Mouse (Mus musculus) MEL (cell line): Measurements from ENCODE around the gene Foxn3. TPM values are rescaled to one million over a fixed set of nuclear protein-coding genes. Genes with fewer than 3 reads are reported as not detected.

ENCODE experiments used
- DNase-seq: peaks from one replicate; pipeline ENCODE4 v3.0.0; 2011; ENCODE audit warnings: low read depth, low spot score
- H3K27ac ChIP-seq: 2 replicates; pipeline ENCODE4 v1.5.1; 2012; ENCODE audit warnings: low read depth, mild to moderate bottlenecking, control low read depth, low read length, moderate library complexity; ENCODE audit not compliant: control insufficient read depth
- H3K27me3 ChIP-seq, 2 experiments: fragments of 150-350 bp in 1 of 2; sonication (generic) in 1 of 2; 2 replicates each; pipeline ENCODE4 v1.6.1; 2012; ENCODE audit warnings: low read length in 2 of 2, mild to moderate bottlenecking in 2 of 2, improper control_type of control experiment in 1 of 2, moderate library complexity in 1 of 2; ENCODE audit not compliant: insufficient read depth in 2 of 2, control insufficient read depth in 1 of 2
- H3K36me3 ChIP-seq, 2 experiments: 2 replicates each; pipeline ENCODE4 v1.6.1; 2012 to 2014; ENCODE audit warnings: low read length in 2 of 2, improper control_type of control experiment in 1 of 2, inconsistent platforms in 1 of 2, mild to moderate bottlenecking in 1 of 2; ENCODE audit not compliant: insufficient read depth in 2 of 2, control insufficient read depth in 1 of 2
- H3K4me1 ChIP-seq, 2 experiments: fragments of 150-350 bp in 1 of 2; sonication (generic) in 1 of 2; 2 replicates each; pipeline ENCODE4 v1.6.1; 2012; ENCODE audit warnings: low read length in 2 of 2, improper control_type of control experiment in 1 of 2, mild to moderate bottlenecking in 1 of 2; ENCODE audit not compliant: insufficient read depth in 2 of 2, control insufficient read depth in 1 of 2
- H3K4me3 ChIP-seq, 2 experiments: fragments of 150-350 bp in 1 of 2; sonication (generic) in 1 of 2; 2 replicates each; pipeline ENCODE4 v1.5.1; 2012; ENCODE audit warnings: low read depth in 2 of 2, low read length in 2 of 2, mild to moderate bottlenecking in 2 of 2, moderate library complexity in 2 of 2, control low read depth in 1 of 2, improper control_type of control experiment in 1 of 2; ENCODE audit not compliant: control insufficient read depth in 1 of 2, insufficient read depth in 1 of 2
- H3K79me2 ChIP-seq: 2 replicates; pipeline ENCODE4 v1.6.1; 2012; ENCODE audit warnings: mild to moderate bottlenecking, low read length, moderate library complexity; ENCODE audit not compliant: control insufficient read depth, poor library complexity, insufficient read depth
- H3K9ac ChIP-seq: 2 replicates; pipeline ENCODE4 v1.6.1; 2012; ENCODE audit warnings: low read depth, mild to moderate bottlenecking, control low read depth, low read length, moderate library complexity; ENCODE audit not compliant: control insufficient read depth, poor library complexity, severe bottlenecking
- H3K9me3 ChIP-seq: fragments of 150-350 bp; sonication (generic); replicated peaks from 2 replicates; pipeline ENCODE4 v1.6.1; 2012; ENCODE audit warnings: mild to moderate bottlenecking, low read length, improper control_type of control experiment, moderate library complexity; ENCODE audit not compliant: insufficient read depth
- CHD2 ChIP-seq: IDR thresholded peaks from 2 replicates; pipeline ENCODE4 v1.6.1; 2011; ENCODE audit warnings: low read length, improper control_type of control experiment
- CTCF ChIP-seq, 3 experiments: IDR thresholded peaks in 2 of 3; conservative IDR thresholded peaks in 1 of 3; 2 replicates each; pipeline ENCODE4 v1.5.1; 2011 to 2012; ENCODE audit warnings: low read length in 3 of 3, low read depth in 2 of 3, mild to moderate bottlenecking in 2 of 3, improper control_type of control experiment in 1 of 3, inconsistent platforms in 1 of 3, mixed read lengths in 1 of 3, moderate library complexity in 1 of 3; ENCODE audit not compliant: control insufficient read depth in 1 of 3, insufficient read depth in 1 of 3, poor library complexity in 1 of 3, severe bottlenecking in 1 of 3
- ETS1 ChIP-seq: IDR thresholded peaks from 2 replicates; pipeline ENCODE4 v1.6.1; 2012; ENCODE audit warnings: low read depth, mild to moderate bottlenecking, inconsistent platforms, low read length, improper control_type of control experiment, moderate library complexity
- GATA1 ChIP-seq: IDR thresholded peaks from 2 replicates; pipeline ENCODE4 v1.6.1; 2011; ENCODE audit warnings: low read depth, low read length, improper control_type of control experiment
- HCFC1 ChIP-seq: IDR thresholded peaks from 2 replicates; pipeline ENCODE4 v1.6.1; 2012; ENCODE audit warnings: low read depth, mild to moderate bottlenecking, inconsistent platforms, low read length, improper control_type of control experiment, moderate library complexity
- KAT2A ChIP-seq: conservative IDR thresholded peaks from 2 replicates; pipeline ENCODE4 v1.6.1; 2012; ENCODE audit warnings: low read depth, low read length, improper control_type of control experiment, inconsistent platforms
- MEF2A ChIP-seq: IDR thresholded peaks from 2 replicates; pipeline ENCODE4 v1.6.1; 2014; ENCODE audit warnings: low read depth, mild to moderate bottlenecking, inconsistent platforms, low read length, improper control_type of control experiment; ENCODE audit not compliant: poor library complexity, insufficient replicate concordance, severe bottlenecking; ENCODE audit errors: extremely low read depth
- MXI1 ChIP-seq: IDR thresholded peaks from 2 replicates; pipeline ENCODE4 v1.6.1; 2011; ENCODE audit warnings: mild to moderate bottlenecking, low read depth, low read length, improper control_type of control experiment
- MYB ChIP-seq: IDR thresholded peaks from 2 replicates; pipeline ENCODE4 v1.6.1; 2011; ENCODE audit warnings: mild to moderate bottlenecking, low read depth, low read length, improper control_type of control experiment
- NRF1 ChIP-seq: IDR thresholded peaks from 2 replicates; pipeline ENCODE4 v1.6.1; 2014; ENCODE audit warnings: low read depth, mild to moderate bottlenecking, inconsistent platforms, low read length, improper control_type of control experiment, moderate library complexity; ENCODE audit not compliant: poor library complexity, insufficient read depth, severe bottlenecking
- RAD21 ChIP-seq: IDR thresholded peaks from 2 replicates; pipeline ENCODE4 v1.6.1; 2011; ENCODE audit warnings: mild to moderate bottlenecking, low read depth, low read length, improper control_type of control experiment
- TAL1 ChIP-seq: IDR thresholded peaks from 2 replicates; pipeline ENCODE4 v1.6.1; 2012; ENCODE audit warnings: mild to moderate bottlenecking, inconsistent platforms, low read length, moderate library complexity, mixed read lengths
- TBP ChIP-seq: IDR thresholded peaks from 2 replicates; pipeline ENCODE4 v1.8.0; 2011; ENCODE audit warnings: low read depth, low read length, improper control_type of control experiment
- TCF12 ChIP-seq: IDR thresholded peaks from 2 replicates; pipeline ENCODE4 v1.6.1; 2014; ENCODE audit warnings: low read depth, mild to moderate bottlenecking, inconsistent platforms, low read length, improper control_type of control experiment, moderate library complexity
- USF2 ChIP-seq, 2 experiments: IDR thresholded peaks; 2 replicates each; pipeline ENCODE4 v1.6.1; 2011 to 2012; ENCODE audit warnings: improper control_type of control experiment in 2 of 2, low read length in 2 of 2, borderline replicate concordance in 1 of 2, inconsistent platforms in 1 of 2, low read depth in 1 of 2, mild to moderate bottlenecking in 1 of 2; ENCODE audit not compliant: insufficient read depth in 1 of 2
- ZNF384 ChIP-seq: IDR thresholded peaks from 2 replicates; pipeline ENCODE4 v1.6.1; 2012; ENCODE audit warnings: low read depth, mild to moderate bottlenecking, inconsistent platforms, low read length, improper control_type of control experiment
- polyA plus RNA-seq, 2 experiments: library from polyadenylated mRNA; stranded (reverse) in 1 of 2; unstranded in 1 of 2; fragments of >175 nt in 1 of 2; fragments of >200 nt in 1 of 2; gene quantifications; 2 replicates each; pipeline versions ENCODE4 v1.2.1 to v1.2.4; 2012; ENCODE audit warnings: low replicate concordance in 2 of 2, low read depth in 1 of 2; ENCODE audit not compliant: insufficient read length in 2 of 2, insufficient read depth in 1 of 2, missing spikeins in 1 of 2
- total RNA-seq: library from RNA; depleted of rRNA; stranded (reverse); fragments of 300-350 nt; gene quantifications from 2 replicates; pipeline ENCODE4 v1.2.3, GENCODE M21; 2012

Gene Foxn3
- total and polyA plus RNA-seq, 3 experiments, result 15.5 to 22.8 TPM; not detected in 1

- Histone ChIP-seq H3K27me3 (no peaks in the 10 kb centered on the region), H3K4me1 (no peaks in the 10 kb centered on the region), H3K9me3 (no peaks in the 10 kb centered on the region), H3K9ac (no peak overlapping the region), H3K4me3 (no peak overlapping the region), H3K36me3 (no peaks in the 10 kb centered on the region; a peak in 1 of 4 replicates), H3K27ac (no peak overlapping the region), H3K79me2 (no peaks in the 10 kb centered on the region)
- TF ChIP-seq CTCF (IDR thresholded peaks at IDR 0.05 in 2 of 3, conservative IDR thresholded peaks at IDR 0.05 in 1 of 3; ENCODE audit: control insufficient read depth in 1 of 3, insufficient read depth in 1 of 3, low read depth in 2 of 3, low read length in 3 of 3, poor library complexity in 1 of 3, severe bottlenecking in 1 of 3) (no peak), KAT2A (no peak), TAL1 (no peak), HCFC1 (no peak), MXI1 (no peak), MYB (no peak), GATA1 (no peak), CHD2 (no peak), TBP (no peak), USF2 (IDR thresholded peaks at IDR 0.05; ENCODE audit: borderline replicate concordance in 1 of 2, insufficient read depth in 1 of 2, low read depth in 1 of 2, low read length in 2 of 2) (no peak), ETS1 (no peak)
- no peak for DNase-seq
Observed at GRCm38 (mm10) chr12:99453797-99454196, 109.6 kb downstream of the Foxn3 start.

DNA sequence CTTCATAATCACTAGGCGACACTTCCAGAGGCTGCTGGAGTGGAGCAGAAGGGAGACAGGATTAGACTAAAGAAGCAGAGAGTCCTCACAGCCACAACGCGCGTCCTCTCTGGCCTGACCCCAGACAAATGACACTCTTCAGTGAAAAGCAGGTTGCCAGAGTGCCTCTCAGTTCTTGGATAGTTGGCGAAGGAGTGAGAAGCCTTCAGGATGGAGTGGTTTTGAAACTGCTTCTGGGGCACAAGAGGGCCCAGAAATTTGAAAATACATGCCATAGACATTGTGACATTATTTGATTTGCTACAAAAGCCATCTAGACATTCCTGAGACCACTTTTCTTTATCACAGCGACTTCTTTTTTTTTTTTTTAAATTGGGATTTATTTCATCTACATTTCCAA, 113.3 kb downstream of the Foxn3 start:
- TF ChIP-seq NRF1, result no peak
- TF ChIP-seq TAL1, result no peak
- TF ChIP-seq ZNF384, result no peak
- no peak for TF ChIP-seq HCFC1
- no peak for TF ChIP-seq RAD21
- no peak for TF ChIP-seq MEF2A
- TF ChIP-seq TCF12, result no peak
- Histone ChIP-seq H3K36me3 (no peaks in the 10 kb centered on the region; a peak in 1 of 4 replicates), H3K27me3 (no peaks in the 10 kb centered on the region), H3K9me3 (no peaks in the 10 kb centered on the region), H3K27ac (no peak overlapping the region), H3K9ac (no peak overlapping the region), H3K4me1 (no peaks in the 10 kb centered on the region), H3K4me3 (no peak overlapping the region), H3K79me2 (no peaks in the 10 kb centered on the region)
- no peak for DNase-seq
